Mouse (Mus musculus): ENCODE data around the gene Car4.

Car4 gene

DNA sequence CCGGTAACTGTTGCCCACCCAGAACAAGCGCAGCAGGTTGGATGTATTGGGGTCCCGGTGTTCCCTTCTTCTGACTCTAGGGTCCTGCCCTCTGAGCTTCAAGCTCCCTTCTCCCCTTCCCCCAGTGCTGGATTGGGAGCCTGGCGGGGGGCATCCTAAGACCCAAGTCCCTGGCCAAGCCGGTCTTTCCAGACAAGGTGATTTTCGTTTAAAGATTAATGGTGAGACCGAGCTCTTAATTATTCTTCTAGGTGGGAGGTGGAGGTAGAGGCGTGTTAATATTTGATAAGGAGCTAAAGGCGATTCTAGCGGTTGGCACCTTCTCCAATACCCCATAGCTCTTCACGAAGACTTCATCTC, 665 bp downstream of the Car4 start:
- no peak for DNase-seq (ENCODE audit: low read depth)

DNA sequence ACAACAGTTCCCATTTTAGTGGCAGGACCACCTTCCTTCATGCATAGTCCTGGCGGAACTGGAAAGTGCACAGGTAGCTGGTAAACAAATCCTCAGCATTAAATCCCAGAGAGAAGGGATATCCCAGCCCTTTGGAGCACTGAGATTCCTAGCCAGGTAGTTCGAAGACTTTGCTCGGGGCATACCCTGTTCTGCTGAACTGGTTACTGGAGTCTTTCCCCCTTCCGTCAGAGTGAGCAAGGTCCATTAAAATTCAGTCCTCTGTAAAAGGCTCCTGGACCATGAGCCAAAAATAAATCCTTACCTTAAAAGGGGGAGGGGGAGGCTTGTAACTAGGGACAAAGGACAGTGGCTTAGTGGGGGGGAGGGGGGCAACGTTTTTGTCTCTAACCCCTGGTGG, 1.6 kb downstream of the Car4 start:
- no peak for DNase-seq (ENCODE audit: low read depth)

DNA sequence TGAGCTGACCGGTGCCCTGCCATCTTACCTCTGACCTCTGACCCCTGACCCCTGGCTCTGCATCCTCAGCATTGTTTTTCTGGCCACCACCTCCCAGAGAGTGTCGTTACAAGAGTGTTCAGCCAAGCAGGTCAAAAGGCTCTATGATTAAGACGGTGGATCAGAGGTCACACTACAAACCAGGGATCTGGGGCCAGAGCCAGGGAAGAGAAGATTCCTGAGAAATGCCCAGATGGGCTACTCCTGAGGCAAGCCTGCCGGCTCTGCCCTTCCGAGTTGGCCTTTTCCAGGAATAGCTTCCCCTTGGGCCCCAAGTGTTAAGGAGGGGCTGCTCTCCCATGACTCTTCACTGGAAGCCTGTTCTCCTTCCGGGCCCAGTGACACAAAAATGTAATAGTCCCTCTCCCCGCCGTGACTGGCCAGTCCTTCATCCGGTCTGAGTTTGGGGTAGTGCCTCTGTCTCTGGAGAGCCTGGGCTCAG, 2.2 kb downstream of the Car4 start:
- DNase-seq (ENCODE audit: low read depth) = no peak

DNA sequence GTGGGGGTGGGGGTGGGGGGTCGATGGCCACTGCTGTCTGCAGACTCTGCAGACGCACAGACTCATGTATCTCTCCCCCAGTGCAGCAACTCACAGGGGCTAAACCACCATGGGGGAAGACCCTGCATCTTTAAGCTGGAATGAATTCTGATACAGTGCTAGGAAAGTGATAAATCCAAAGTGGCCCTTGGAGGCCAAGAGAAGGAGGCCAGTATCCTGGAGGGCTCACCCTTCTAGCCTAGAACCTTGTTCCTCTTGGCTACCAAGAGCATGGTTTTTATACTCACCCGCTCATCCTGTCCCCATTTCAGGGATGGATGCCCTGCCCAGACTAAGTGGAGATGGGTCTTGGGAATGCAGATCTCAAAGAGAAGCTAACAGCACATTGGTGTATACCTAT, 2.7 kb downstream of the Car4 start:
- no peak for DNase-seq (ENCODE audit: low read depth)

DNA sequence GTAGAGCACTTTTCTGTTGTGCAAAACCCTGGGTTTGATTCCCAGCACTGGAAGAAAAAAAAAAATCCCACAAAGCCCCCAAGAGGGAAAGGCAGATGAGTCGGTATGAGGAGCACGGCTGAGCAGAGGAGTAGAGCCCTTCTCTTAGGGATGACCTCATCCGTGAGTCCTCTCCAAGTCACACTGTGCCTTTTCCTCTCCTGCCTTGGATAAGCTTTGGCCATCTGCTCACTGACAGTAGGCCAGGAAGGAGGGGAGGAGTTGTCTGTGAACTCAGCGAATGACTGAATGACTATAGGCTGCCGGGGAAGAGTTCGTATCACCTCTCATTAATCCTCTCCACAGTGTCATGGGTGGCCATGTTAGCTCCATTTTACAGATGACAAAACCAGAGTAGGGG, 3.2 kb downstream of the Car4 start:
- DNase-seq (ENCODE audit: low read depth) = no peak

DNA sequence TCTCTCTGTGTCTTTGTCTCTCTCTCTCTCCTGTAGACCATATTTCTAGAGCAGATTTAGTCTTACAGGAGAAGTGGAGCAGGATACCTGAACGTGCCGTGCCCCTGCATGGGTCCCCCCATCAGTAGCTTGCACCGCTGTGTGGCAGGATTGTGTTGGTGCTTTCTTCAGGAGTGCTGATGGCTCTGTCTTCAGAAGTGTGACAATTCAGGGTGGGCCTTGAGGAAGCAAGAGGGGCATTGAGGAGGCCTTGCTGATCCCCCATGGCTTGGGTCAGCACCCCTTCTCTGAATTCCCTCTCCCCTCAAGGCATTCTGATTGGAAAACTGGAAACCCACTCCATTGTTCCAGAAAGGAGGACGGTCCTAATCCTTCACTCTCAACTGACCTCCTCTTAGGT, 4.0 kb downstream of the Car4 start:
- DNase-seq (ENCODE audit: low read depth) = no peak

DNA sequence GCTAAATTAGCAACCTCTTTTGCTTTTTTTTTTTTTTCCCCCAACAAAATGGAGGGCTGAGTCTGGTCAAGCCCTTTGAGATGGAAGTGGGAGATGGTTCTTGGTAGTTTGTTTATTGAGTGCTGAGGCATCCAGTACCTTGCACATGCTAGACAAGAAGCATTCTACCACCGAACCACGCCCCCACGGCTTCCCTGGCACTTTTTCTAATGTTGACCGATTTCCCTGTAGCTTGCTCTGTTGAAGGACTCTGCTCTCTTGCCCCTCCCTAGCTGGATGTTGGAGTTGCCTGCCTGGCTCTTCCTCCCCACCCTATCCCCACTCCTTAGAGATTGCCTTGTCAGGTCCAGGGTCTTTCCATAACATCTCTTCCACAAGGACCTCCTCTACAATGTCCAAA, 5.0 kb downstream of the Car4 start:
- DNase-seq (ENCODE audit: low read depth) = no peak

DNA sequence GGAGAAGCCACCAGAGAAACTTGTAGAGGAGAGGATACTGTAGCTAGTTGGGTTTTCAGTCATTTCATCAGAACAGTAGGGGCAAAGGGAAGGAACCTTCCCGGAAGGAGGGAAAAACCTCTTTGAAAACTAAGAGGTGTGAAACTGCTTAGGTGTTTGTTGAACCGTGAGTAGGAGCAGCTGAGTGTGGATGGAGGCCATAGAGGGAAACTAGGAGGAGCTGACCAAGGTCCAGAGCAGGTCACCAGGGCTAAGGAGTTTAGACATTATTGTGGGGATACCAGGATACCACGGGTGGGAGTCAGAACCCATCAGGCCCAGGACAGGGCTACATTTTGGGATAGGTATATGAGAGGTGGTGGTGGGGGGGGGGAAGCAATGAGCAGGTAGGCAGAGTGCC, 6.0 kb downstream of the Car4 start:
- DNase-seq (ENCODE audit: low read depth) = no peak

DNA sequence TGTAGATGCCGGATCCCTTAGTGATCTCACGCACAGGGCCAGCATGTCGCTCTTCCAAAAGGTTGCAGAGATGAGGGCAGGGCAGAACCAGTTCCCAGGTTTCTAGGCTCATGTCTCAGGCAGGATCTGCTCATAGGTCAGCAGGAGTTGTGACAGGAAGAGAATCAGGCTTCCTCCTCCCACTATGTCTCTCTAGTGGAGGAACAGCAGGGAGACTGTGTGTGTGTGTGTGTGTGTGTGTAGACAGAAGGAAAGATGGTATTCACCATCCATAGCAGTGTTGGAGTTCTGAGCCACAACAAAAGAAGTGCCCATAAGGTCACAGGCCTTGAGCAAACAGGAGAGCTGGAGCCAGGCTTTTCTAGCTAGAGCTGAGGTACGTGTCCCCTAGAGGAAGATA, 9.1 kb downstream of the Car4 start:
- no peak for DNase-seq (ENCODE audit: low read depth)

DNA sequence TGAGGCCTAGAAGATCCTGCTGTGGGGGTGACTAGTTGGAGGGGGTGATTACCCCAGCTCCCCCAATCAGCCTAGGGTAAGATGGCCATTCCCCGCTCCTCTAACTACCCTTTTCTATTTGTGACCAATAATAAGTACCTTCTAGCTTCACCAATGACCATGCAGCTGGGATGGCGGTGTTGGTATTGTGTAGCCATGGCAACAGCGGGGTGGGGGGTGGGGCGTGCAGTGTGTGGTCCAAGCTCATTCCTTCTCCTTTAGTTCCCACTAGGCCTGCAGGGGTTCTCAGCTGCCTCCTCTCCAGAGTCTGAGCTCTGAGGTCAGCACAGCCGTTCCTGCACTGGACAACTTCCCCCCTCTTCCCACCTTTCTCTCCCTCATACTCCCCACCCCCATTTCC, 9.5 kb downstream of the Car4 start:
- no peak for DNase-seq (ENCODE audit: low read depth)

DNA sequence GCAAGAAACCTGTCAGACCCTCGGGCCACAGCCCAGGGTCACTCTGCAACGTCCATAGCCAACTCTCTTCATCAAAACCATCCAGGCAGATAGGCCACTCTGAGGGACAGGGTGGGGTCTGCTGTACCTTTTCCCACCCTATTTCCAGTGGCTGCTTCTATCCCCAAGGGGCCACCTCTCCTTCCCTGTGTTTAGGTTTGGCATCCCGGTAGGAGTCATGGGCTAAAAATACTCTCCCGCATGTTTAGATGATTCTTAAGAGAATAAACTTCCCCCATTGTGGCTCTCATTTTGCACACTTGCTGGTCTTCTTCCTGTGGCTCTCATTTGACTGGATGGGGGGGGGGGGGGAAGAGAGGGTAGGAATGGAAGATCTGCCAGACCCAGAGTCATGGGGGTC, 10.7 kb downstream of the Car4 start:
- no peak for DNase-seq (ENCODE audit: low read depth)

DNA sequence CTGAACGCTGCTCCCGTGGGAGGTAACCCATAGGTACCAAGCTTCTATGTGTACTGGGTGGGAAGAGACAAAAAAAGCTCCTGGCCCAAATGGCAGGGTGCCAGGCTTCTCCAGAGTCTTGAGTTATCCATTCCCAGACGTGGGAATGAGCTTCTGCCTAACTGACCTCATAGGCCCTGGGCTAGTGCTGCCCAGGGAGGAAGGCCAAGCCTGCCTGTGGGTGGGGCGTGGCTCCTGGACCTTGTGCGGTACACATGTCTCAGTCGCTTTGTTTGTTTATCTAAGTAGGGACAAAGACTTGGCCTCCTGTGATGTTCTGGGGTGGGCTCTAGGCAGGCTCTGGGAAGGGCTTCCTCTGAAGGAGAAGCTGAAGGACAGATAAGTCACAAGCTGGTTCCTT, 11.2 kb downstream of the Car4 start:
- DNase-seq (ENCODE audit: low read depth) = no peak

DNA sequence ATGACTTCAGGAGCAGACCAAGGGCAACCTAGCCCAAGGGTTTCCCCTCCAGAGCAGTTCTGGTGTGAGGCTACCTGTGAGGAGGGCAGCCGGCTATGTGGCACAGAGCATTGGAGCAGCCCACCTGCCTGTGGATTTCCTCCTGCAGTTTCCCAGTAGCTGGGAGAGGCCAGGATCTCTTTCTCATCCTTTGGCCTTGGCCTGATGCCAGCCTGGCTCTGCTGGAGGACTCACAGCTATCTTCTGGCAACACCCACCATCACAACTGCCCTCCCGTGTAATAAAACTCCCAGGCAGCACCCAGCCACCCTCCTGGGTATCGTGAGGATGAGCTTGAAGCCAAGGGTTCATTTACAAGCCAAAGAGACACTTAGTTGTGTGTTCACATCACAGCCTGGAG, 14.5 kb downstream of the Car4 start:
- DNase-seq (ENCODE audit: low read depth) = no peak

DNA sequence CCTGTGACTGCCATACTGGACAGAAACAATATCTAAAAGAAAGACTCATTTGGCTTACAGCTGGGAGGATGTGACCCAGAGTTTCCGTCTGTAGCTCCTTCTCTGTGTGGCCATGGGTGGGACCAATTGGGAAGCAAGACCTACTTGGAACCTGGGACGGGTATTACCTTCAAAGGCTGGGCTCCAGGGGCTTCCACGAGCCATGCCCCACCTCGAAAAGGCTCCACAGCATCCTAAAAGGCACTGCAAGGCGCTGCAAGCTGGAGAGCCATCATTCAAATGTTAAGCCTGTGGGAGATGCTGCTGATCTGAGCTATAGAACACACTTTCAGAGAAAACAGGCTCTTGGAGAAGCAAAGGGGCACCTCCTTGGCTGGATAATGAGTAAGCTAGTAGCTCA, 16.1 kb downstream of the Car4 start:
- DNase-seq (ENCODE audit: low read depth) = no peak

DNA sequence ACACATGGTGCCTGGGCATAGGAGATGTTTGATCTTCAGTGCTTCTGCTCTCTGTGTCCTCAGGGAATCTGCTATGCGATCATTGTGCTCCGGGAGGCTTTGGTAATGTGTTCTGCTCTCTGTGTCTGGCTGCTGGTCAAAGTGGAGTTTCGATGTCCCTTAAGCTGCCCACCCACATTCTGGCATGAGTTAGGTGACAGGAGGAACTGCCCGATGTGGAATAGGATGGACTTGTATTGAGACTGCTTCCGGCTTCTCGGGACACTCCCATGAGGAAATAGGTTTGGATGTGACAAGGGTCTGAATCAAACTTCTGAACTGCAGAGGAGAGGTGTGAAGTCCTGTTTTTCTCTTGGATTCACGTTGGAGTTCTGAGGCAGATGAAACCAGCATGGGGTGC, 17.0 kb downstream of the Car4 start:
- no peak for DNase-seq (ENCODE audit: low read depth)

DNA sequence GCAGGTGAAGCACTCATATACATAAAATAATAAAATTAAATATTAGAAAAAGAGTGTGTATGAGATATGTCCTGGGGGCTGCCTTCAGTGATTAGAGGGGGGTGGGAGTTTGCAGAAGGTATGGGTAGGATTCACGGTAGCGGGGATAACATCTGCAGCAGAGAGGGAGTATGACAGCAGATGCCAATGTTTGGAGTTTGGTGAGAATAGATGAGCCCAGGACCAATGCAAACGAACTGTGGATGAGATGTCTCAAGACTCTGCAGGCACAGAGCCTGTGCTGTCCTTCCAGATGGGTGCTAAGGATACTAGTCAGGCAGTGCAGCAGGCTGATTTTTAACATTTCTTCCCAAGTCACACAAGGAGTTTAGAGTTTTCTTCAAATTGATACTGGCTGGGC, 19.1 kb downstream of the Car4 start:
- DNase-seq (ENCODE audit: low read depth) = no peak

DNA sequence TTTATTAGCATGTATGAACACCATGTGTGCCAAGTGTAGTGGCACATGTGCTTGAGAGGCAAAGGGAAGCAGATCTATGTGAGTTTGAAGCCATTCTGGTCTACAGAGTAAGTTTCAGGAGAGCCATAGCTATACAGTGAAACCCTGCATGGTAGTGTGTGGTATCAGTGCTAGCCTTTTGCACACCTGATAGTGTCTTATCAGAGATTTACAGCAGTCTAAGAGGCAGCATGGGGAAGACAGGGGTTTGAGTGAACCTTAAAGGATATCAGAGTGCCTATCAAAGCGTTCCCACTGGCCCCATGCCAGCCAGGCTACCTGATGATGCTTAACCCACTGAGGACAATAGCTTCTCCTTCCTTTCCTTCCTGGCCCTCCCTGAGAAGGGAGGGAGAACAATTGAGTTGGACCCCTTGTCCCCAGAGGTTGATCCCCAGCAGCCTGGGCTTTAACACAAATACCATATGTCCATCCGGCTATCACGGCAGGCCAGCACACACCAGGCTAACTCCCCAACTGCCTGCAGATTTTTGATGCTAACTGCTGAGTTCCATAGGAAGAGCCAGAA, 19.9 kb downstream of the Car4 start:
- DNase-seq (ENCODE audit: low read depth) = no peak

DNA sequence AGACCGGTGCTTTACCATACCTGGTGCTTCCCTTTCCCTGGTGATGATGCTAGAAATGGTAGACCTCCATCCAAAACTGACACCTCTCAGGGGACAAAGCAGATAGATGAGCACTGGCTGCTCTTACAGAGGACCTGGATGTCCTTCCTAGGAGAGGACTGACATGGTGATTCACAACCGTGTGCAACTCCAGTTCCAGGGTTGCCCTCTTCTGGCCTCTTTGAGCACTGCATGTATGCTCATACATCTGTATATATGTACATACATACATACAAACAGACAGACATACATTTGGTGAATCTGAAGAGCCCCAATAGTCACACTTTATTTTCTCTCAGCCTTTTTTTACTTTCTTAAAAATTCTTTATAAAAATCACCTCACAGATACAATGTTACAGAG, 20.5 kb downstream of the Car4 start:
- DNase-seq (ENCODE audit: low read depth) = peak; percentile 39

DNA sequence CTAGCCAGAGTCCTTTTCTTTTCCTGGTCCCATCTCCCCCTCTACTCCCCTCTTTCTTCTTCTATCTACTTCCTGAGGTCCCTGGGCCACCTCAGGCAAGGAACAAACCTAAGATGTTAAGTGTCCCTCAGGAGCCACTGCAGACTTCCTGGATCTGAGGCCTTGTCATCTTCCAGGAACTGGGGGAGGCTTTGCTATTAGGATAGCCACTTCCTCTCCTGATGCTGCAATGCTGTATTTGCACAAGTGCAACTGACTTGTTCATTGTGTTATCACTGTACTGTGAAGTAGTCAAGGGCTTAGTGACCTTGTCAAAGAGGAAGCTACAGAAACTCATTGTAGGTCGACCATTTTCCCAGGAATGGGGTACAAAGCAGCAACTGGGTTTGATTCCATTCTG, 21.8 kb downstream of the Car4 start:
- DNase-seq (ENCODE audit: low read depth) = no peak

DNA sequence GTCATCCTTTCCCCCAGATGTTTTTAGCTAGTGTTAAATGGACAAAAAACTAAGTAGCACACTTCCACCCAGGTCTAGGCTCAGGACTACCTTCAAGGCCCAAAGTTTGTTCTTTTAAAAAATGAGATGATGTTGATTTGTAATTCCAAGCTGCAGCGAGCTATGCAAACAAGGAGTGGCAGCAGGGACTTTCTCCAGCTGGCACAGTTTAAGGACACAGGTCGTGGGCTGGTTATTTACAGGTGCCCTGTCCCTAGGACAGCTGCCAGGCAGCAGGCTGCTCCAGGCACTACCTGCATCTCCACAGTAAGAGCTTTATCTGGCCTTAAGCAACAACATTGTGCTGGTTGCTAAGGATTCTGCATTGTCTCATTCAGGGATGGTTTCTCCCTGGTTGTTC, 23.1 kb downstream of the Car4 start:
- DNase-seq (ENCODE audit: low read depth) = no peak

DNA sequence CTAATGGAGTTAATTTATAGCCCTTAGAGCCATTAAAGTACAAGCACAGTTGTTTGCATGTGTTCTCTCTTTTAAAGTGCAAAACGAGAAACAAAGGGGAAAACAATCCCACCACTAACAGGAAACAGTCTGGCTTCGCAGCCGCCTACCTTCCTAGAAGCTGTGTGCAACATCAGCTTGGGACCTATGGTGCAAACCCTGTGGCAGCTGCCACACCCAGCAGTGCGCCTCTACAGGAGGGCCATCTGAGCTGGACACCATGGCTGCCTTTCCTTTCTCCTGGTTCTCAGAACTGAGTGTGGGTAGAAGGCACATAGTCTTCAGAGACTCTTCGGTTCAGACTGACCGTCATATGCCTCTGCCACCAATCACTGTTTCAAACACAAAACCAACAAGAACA, 27.8 kb downstream of the Car4 start:
- DNase-seq (ENCODE audit: low read depth) = no peak

DNA sequence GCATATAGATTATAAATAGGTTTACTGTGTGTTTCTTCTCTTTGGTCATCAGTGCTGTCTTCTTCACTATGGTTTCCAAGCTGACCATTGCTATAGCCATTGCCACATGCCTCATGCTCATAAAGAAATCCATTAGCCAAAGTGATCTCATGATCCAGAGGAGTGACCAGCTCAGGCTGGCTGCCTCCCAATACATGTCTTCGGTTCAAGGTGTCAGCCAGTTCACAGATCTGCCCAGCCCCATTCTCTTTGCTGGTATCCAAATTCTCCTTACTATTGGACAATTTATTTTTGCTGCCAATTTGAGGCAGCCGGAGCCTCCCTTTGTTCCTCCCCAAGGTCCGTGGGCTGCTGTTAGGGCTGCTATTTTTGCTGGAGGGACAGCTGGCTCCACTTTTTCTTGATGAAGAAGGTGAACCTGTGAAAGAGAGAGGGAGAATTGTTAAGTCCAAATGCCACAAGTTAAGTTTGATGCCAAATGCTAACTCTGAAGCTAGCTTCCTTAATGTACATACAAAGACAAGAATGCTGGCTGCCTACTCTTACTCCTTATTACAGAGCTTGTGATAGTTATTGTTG, 30.8 kb downstream of the Car4 start:
- DNase-seq (ENCODE audit: low read depth) = no peak

DNA sequence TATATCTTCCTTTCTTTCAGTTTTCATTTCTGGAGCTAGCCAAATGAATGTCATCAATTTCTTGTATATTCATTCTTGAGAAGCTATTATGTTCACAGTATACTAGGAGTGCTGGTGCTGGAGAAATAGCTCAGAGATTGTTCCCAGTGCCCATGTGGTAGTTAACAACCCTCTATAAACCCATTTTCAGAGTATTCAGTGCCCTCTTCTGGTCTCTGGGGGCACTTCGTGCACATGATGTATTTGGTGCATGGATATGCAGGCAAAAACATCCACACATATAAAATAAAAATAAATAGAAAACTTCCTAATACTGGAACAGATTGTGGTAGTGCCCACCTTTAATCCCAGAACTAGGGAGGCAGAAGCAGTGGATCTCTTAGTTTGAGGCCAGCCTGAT, 35.4 kb downstream of the Car4 start:
- no peak for DNase-seq (ENCODE audit: low read depth)

DNA sequence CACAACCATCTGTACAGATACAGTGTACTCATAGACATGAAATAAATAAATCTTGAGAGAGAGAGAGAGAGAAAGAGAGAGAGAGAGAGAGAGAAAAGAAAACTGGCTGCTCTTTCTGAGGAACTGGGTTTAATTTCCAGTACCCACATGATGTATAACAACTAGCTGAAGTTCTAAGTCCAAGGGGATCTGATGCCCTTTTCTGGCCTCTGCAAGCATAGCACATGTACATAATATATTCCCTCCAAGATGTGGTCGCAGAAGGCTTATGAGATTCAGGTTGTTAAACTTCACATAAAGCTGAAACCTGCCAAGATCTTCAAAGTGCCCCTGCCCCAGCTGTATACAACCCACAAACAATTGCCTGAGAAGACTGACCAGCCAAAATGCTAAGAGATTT, 37.7 kb downstream of the Car4 start:
- DNase-seq (ENCODE audit: low read depth) = no peak

DNA sequence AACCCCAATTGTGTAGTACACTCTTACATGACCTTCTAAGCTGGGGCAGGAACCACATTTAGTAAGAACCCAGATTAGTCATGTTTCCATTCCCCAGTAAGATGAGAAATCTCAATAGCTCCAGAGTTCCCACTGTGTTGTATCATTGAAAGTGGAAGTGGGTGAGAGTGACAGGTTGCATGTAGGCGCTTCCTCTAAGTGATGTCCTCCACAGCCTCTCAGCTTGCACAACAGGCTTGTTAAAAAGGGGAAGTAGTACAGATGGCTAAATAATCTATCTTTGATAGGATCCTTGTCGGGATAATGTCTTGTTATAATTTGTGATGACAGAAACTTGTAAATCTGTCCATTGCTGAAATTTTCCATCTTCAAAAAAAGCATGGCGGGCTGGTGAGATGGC, 46.0 kb downstream of the Car4 start:
- DNase-seq (ENCODE audit: low read depth) = no peak

Data from c-Kit-positive CD71-positive TER-119-negative erythroid progenitor cells, embryonic 14.5 days (primary cell).